Mouse (Mus musculus) midbrain, embryonic 11.5 days (tissue): Measurements from ENCODE around the gene Cops9. TPM values are rescaled to one million over a fixed set of nuclear protein-coding genes. Genes with fewer than 3 reads are reported as not detected.

Experiments
- ATAC-seq: fragments of 200-750 bp; cut with Nextera tagmentation; 2 replicates; pipeline ENCODE4 v1.8.0; 2017; ENCODE audit warnings: moderate TSS enrichment, moderate library complexity; ENCODE audit not compliant: low FRiP score
- DNase-seq: peaks from one replicate; pipeline ENCODE4 v3.0.0; 2015; ENCODE audit warnings: low spot score; ENCODE audit errors: missing footprints
- H3K27ac ChIP-seq: fragments of 300-500 bp; sonication (generic); 2 replicates; pipeline ENCODE4 v1.5.1; 2014; ENCODE audit warnings: low read depth, low read length
- H3K27me3 ChIP-seq: fragments of 300-500 bp; sonication (generic); 2 replicates; pipeline ENCODE4 v1.6.1; 2014; ENCODE audit warnings: mild to moderate bottlenecking, low read length, moderate library complexity, mixed read lengths; ENCODE audit not compliant: control insufficient read depth, insufficient read depth
- H3K36me3 ChIP-seq: fragments of 300-500 bp; sonication (generic); 2 replicates; pipeline ENCODE4 v1.6.1; 2014; ENCODE audit warnings: mild to moderate bottlenecking, low read length, moderate library complexity, mixed read lengths; ENCODE audit not compliant: control insufficient read depth, insufficient read depth
- H3K4me1 ChIP-seq: fragments of 300-500 bp; sonication (generic); 2 replicates; pipeline ENCODE4 v1.6.1; 2014; ENCODE audit warnings: low read length; ENCODE audit not compliant: control insufficient read depth, insufficient read depth
- H3K4me2 ChIP-seq: fragments of 300-500 bp; sonication (generic); 2 replicates; pipeline ENCODE4 v1.6.1; 2014; ENCODE audit warnings: mild to moderate bottlenecking, moderate library complexity
- H3K4me3 ChIP-seq: fragments of 300-500 bp; sonication (generic); 2 replicates; pipeline ENCODE4 v1.5.1; 2014; ENCODE audit warnings: low read depth, low read length
- H3K9ac ChIP-seq: fragments of 300-500 bp; sonication (generic); 2 replicates; pipeline ENCODE4 v1.6.1; 2014; ENCODE audit warnings: low read length
- H3K9me3 ChIP-seq: fragments of 300-500 bp; sonication (generic); 2 replicates; pipeline ENCODE4 v1.6.1; 2016; ENCODE audit warnings: low read length; ENCODE audit not compliant: control insufficient read depth
- WGBS: fragments of 180-500 bp; shearing (Covaris S2); extraction: QIAGEN DNeasy Blood & Tissue Kit; methylation state at CpG from one replicate; pipeline ENCODE4 v1.1.7; 2014; 5-methylcytosine and 5-hydroxymethylcytosine counted together
- polyA plus RNA-seq: library from polyadenylated mRNA; unstranded; fragments of >200 nt; fragmentation: Nextera tagmentation; extraction: Ambion mirVana; gene quantifications from 2 replicates; pipeline ENCODE4 v1.2.1, GENCODE M21; 2014

Cops9 gene
- polyA plus RNA-seq, 1 experiment from 2014 or later: 411 TPM

GRCm38 (mm10) chr1:92638736-92639135 is 3.0 kb downstream of the Cops9 start:
- Histone ChIP-seq H3K4me1 (peaks cover 13% of the 10 kb centered on the region), H3K9me3 (no peaks in the 10 kb centered on the region), H3K4me2 (no peak overlapping the region), H3K27ac (no peak overlapping the region), H3K36me3 (peaks cover 8% of the 10 kb centered on the region; the same call in 1 of the 2 replicates), H3K9ac (no peak overlapping the region), H3K27me3 (no peaks in the 10 kb centered on the region), H3K4me3 (no peak overlapping the region)
- WGBS: 92% methylated on average over 4 of the region's 4 CpGs
- no peak for ATAC-seq
- no peak for DNase-seq

DNA sequence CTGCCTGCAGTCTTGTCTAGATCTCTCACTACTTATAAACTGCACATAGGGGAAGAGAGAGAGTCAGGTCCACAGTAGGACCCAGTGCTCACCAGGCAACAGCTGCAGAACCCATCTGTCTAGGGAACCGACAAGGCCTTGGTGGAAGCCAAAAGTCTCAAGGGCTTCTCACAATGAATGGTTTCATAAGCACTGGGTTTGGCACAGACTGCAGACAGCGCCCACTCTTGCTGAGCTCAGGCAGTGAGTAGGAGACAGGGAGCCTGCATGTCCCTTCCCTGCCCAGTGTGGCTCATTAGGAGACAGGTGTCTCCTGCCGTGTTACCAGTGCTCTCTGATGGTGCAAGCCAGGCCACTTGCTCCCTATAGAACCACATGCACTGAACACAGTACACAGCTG is 3.6 kb downstream of the Cops9 start:
- 92% methylated on average over 3 of the region's 3 CpGs for WGBS
- Histone ChIP-seq H3K36me3 (peaks cover 8% of the 10 kb centered on the region; the same call in 1 of the 2 replicates), H3K4me1 (peaks cover 13% of the 10 kb centered on the region), H3K9ac (no peak overlapping the region), H3K4me3 (no peak overlapping the region), H3K27ac (no peak overlapping the region), H3K27me3 (no peaks in the 10 kb centered on the region), H3K9me3 (no peaks in the 10 kb centered on the region), H3K4me2 (no peak overlapping the region)
- DNase-seq: no peak
- ATAC-seq: no peak

- peaks cover 13% of the 10 kb centered on the region for H3K4me1 ChIP-seq
- no peak overlapping the region for H3K4me3 ChIP-seq
- 93% methylated on average over 15 of the region's 15 CpGs for WGBS
- no peak for DNase-seq
- H3K9me3 ChIP-seq: no peaks in the 10 kb centered on the region
- no peak for ATAC-seq
- H3K9ac ChIP-seq: no peak overlapping the region
- H3K27me3 ChIP-seq: no peaks in the 10 kb centered on the region
- no peak overlapping the region for H3K4me2 ChIP-seq
- H3K27ac ChIP-seq: no peak overlapping the region
- H3K36me3 ChIP-seq: peaks cover 8% of the 10 kb centered on the region; the same call in 1 of the 2 replicates
Measured at GRCm38 (mm10) chr1:92637501-92638172, 4.1 kb downstream of the Cops9 start.

DNA sequence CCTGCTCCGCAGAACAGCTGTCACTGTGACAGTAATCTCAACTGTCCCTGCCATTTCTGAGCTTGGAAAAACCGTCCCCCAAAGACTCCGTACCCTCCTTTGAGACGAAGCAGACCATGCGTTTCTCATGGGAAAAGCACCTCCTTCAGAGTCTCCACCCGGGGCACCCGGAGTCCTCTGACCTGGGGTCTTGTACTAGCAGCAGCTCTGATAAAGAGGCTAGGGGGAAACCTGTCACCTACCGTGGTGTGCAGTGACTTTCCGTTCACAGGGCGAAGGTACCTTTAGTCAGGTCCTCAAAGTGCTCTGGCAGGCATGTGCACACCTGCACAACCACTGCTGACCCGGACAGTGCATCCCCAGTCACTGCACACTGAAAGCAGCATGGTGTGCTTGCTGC is 5.1 kb downstream of the Cops9 start:
- no peaks in the 10 kb centered on the region for H3K9me3 ChIP-seq
- 93% methylated on average over 11 of the region's 11 CpGs for WGBS
- no peak for ATAC-seq
- peaks cover 10% of the 10 kb centered on the region for H3K4me1 ChIP-seq
- no peak overlapping the region for H3K4me2 ChIP-seq
- peaks cover 8% of the 10 kb centered on the region; the same call in 1 of the 2 replicates for H3K36me3 ChIP-seq
- H3K27ac ChIP-seq: no peak overlapping the region
- no peaks in the 10 kb centered on the region for H3K27me3 ChIP-seq
- DNase-seq: no peak
- no peak overlapping the region for H3K9ac ChIP-seq
- no peak overlapping the region for H3K4me3 ChIP-seq

- WGBS: 91% methylated on average over 8 of the region's 8 CpGs
- H3K9ac ChIP-seq: no peak overlapping the region
- H3K36me3 ChIP-seq: peaks cover 8% of the 10 kb centered on the region; the same call in 1 of the 2 replicates
- no peak overlapping the region for H3K4me3 ChIP-seq
- peaks cover 8% of the 10 kb centered on the region for H3K4me1 ChIP-seq
- no peak for ATAC-seq
- H3K27me3 ChIP-seq: no peaks in the 10 kb centered on the region
- H3K9me3 ChIP-seq: no peaks in the 10 kb centered on the region
- no peak overlapping the region for H3K4me2 ChIP-seq
- H3K27ac ChIP-seq: no peak overlapping the region
- no peak for DNase-seq
Measured at GRCm38 (mm10) chr1:92636015-92636414, 5.8 kb downstream of the Cops9 start.

DNA sequence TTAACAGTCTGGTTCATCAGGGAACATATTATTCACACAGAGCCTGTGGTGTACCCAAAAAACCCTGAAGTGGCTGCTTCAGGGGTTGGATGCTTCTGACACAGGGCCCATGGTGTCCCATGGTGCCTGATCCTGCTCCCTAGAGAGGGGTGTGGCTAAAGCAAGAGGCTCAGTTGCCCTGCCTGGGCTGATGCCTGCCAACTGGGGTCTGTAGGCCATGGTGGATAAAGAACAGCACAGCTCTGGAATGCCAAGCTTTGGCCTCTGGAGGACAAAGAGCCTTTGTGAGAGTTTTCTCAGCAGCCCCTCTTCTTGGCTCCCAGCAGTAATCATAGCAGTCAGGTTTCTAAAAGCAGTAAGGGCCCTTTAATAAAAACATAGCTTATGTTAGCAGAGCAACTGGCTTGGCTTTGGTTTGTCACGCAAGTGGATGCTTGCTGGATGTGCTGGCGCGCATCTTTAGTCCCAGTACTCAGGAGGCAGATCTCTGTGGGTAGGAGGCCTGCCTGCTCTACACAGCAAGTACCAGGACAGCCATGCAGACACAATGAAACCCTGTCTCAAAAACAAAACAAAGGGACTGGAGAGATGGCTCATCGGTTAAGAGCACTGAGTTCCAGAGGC is 6.7 kb downstream of the Cops9 start:
- DNase-seq: no peak

DNA sequence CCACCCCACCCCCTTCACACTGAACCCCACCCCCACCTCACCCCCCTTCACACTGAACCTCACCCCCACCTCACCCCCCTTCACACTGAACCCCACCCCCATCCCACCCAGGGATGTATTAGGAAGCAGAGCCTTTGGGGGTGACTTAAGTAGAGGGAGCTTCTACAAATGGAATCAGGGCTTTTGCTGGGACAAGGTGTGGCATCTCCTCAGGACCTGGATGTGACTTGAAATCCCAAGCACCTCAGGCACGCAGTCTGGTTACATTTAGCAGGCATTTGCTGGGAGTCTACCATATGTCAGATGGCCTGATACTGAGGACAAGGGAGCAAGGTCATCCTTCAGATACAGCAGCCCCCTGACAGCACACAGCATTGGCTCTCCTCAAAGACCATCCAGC is 7.2 kb downstream of the Cops9 start:
- H3K36me3 ChIP-seq: peaks cover 8% of the 10 kb centered on the region; the same call in 1 of the 2 replicates
- H3K4me1 ChIP-seq: peaks cover 4% of the 10 kb centered on the region
- ATAC-seq (no peak), DNase-seq (peak; percentile 60)
- H3K4me3 ChIP-seq: no peak overlapping the region
- WGBS: 74% methylated on average over 1 of the region's 1 CpGs
- H3K27me3 ChIP-seq: no peaks in the 10 kb centered on the region
- no peaks in the 10 kb centered on the region for H3K9me3 ChIP-seq
- H3K27ac ChIP-seq: no peak overlapping the region
- no peak overlapping the region for H3K4me2 ChIP-seq
- no peak overlapping the region for H3K9ac ChIP-seq

More for the DNA sequence above, 6.7 kb downstream of the Cops9 start:
- peak; percentile 54; the same call in 1 of the 2 replicates for ATAC-seq
- WGBS: 80% methylated on average over 4 of the region's 4 CpGs
- H3K36me3 ChIP-seq: peaks cover 8% of the 10 kb centered on the region; the same call in 1 of the 2 replicates
- no peak overlapping the region for H3K9ac ChIP-seq
- no peaks in the 10 kb centered on the region for H3K27me3 ChIP-seq
- no peaks in the 10 kb centered on the region for H3K9me3 ChIP-seq
- H3K27ac ChIP-seq: no peak overlapping the region
- H3K4me3 ChIP-seq: no peak overlapping the region
- H3K4me1 ChIP-seq: peaks cover 4% of the 10 kb centered on the region
- H3K4me2 ChIP-seq: no peak overlapping the region

DNA sequence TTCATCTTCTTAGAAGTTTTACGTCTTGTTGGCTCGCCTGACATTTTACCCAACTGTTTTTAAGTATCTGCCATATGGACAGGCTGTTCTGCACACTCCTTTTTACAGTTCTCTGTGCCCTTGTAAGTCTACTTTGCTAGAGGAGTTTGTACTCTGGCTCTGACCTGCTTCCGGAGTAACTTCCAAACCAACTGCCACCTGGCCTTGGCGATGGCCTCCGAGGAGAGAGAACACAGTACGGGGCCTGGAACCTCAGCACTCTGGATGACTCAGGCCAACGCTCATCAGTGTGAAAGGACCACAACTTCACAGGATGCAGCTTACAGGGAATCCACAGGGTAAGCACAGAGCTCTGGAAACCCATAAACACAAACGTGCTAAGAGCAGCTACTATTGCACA is 8.1 kb downstream of the Cops9 start:
- Histone ChIP-seq H3K4me1 (peaks cover 4% of the 10 kb centered on the region), H3K9ac (no peak overlapping the region), H3K36me3 (peaks cover 8% of the 10 kb centered on the region; the same call in 1 of the 2 replicates), H3K27ac (no peak overlapping the region), H3K9me3 (no peaks in the 10 kb centered on the region), H3K4me3 (no peak overlapping the region), H3K27me3 (no peaks in the 10 kb centered on the region), H3K4me2 (no peak overlapping the region)
- ATAC-seq (no peak), DNase-seq (no peak)
- WGBS: 93% methylated on average over 8 of the region's 8 CpGs

DNA sequence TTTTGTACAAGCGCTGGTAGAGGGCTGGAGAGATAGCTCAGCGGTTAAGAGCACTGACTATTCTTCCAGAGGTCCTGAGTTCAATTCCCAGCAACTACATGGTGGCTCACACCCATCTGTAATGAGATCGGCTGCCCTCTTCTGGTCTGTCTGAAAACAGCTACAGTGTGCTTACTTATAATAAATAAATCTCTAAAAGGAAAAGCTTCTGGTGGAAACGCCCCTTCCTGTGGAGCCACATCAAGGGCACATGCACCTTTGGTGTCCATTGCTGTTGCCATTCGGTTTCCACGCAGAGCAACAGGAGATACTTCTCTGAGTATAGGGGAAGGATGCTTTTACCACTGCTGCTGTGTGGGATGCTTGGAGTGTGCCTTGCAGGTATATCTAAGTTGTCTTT is 8.8 kb downstream of the Cops9 start:
- Histone ChIP-seq H3K4me2 (no peak overlapping the region), H3K9ac (no peak overlapping the region), H3K4me1 (peaks cover 4% of the 10 kb centered on the region), H3K9me3 (no peaks in the 10 kb centered on the region), H3K27ac (no peak overlapping the region), H3K36me3 (peaks cover 8% of the 10 kb centered on the region; the same call in 1 of the 2 replicates), H3K27me3 (no peaks in the 10 kb centered on the region), H3K4me3 (no peak overlapping the region)
- no peak for ATAC-seq
- WGBS: 69% methylated on average over 6 of the region's 6 CpGs
- DNase-seq: no peak
